Mouse (Mus musculus) ES-Bruce4 (cell line): ENCODE results near the gene Cnnm3.

Experiments
- CTCF ChIP-seq: IDR thresholded peaks from one replicate; pipeline ENCODE4 v1.8.1; 2011; ENCODE audit warnings: low read depth, low read length
- EP300 ChIP-seq: IDR thresholded peaks from 2 replicates; pipeline ENCODE4 v1.6.1; 2011; ENCODE audit warnings: low read depth, low read length; ENCODE audit not compliant: insufficient read depth
- POLR2A ChIP-seq: IDR thresholded peaks from one replicate; pipeline ENCODE4 v1.8.1; 2011; ENCODE audit warnings: low read length; ENCODE audit not compliant: insufficient read depth

DNA sequence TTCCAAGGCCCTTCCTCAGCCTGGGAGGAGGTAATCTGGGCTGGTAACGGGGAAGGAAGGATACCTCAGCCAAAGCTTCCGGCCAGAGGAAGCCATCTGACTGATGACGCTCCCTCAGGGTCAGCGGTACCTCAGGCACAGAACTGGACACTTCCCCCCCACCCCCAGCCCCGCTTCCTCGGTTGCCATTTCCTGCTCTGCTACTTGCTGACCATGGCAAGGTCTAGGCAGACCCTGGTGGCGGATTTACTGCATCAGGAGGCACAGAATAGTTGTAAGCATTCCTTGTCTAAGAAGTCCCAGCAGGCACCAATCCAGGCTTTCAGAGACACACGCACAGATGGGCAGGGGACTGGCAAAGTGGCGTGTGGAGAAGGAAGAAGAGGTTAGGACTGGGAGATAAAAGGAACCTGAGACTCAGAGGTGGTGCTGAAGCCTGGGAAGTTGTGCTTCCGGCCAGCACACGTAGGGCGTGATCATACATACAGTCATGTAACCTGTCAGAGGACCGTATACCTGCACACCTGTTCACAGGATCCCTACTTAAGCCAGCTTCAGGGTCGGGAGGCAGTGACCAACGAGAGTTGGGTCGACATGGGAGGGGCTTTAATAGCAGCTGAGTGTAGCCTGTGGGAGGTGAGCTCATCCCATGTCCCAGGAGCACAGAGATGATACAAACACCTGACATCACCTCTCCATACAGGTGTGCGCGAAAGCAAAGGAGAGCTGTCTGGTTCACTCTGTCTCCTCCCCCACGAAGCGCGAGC, 43.1 kb downstream of the Cnnm3 start:
- TF ChIP-seq CTCF (no peak), POLR2A (no peak), EP300 (no peak)
